Mouse (Mus musculus) megakaryocyte, embryonic 14.5 days (primary cell): Measurements from ENCODE around the gene Madcam1.

Experiments used
- FLI1 ChIP-seq: IDR thresholded peaks from 2 replicates; pipeline ENCODE4 v1.6.1; 2012; ENCODE audit warnings: low read length, inconsistent platforms, mixed read lengths
- GATA1 ChIP-seq: IDR thresholded peaks from 3 replicates; pipeline ENCODE4 v1.6.1; 2012; ENCODE audit warnings: mixed read lengths, low read length, inconsistent platforms, borderline replicate concordance

GRCm38 (mm10) chr10:79717640-79718357, 53.4 kb downstream of the Madcam1 start:
- TF ChIP-seq GATA1 (no peak), FLI1 (no peak)
